Mouse (Mus musculus): Measurements from ENCODE around the gene Sult2b1.

Sult2b1 gene

GRCm38 (mm10) chr7:45725151-45725550 is 59.3 kb downstream of the Sult2b1 start:
- no peak for DNase-seq (ENCODE audit: low read depth, low spot score)

- no peak for DNase-seq (ENCODE audit: low read depth, low spot score)
These were observed 60.7 kb downstream of the Sult2b1 start for GRCm38 (mm10) chr7:45723781-45724180.

- DNase-seq (ENCODE audit: low read depth, low spot score) = no peak
These were observed 61.2 kb downstream of the Sult2b1 start for GRCm38 (mm10) chr7:45723301-45723700.

- no peak for DNase-seq (ENCODE audit: low read depth, low spot score)
These were observed 62.1 kb downstream of the Sult2b1 start for GRCm38 (mm10) chr7:45722348-45722713.

GRCm38 (mm10) chr7:45721642-45722347 is 62.7 kb downstream of the Sult2b1 start:
- no peak for DNase-seq (ENCODE audit: low read depth, low spot score)

- DNase-seq (ENCODE audit: low read depth, low spot score) = no peak
These were observed 63.3 kb downstream of the Sult2b1 start for GRCm38 (mm10) chr7:45721234-45721571.

GRCm38 (mm10) chr7:45720413-45721233 is 63.8 kb downstream of the Sult2b1 start, which contains the start of gene Fam83e:
Fam83e (plus strand) TSS chr7:45721212.
- peak; percentile 38 for DNase-seq (ENCODE audit: low read depth, low spot score)

- no peak for DNase-seq (ENCODE audit: low read depth, low spot score)
These were observed 64.6 kb downstream of the Sult2b1 start for GRCm38 (mm10) chr7:45719738-45720412.

GRCm38 (mm10) chr7:45719180-45719579 is 65.3 kb downstream of the Sult2b1 start:
- DNase-seq (ENCODE audit: low read depth, low spot score) = no peak

GRCm38 (mm10) chr7:45718331-45718730 is 66.1 kb downstream of the Sult2b1 start:
- DNase-seq (ENCODE audit: low read depth, low spot score) = no peak

- DNase-seq (ENCODE audit: low read depth, low spot score) = peak; percentile 99
These were observed 66.6 kb downstream of the Sult2b1 start, which contains the start of gene Sphk2 for GRCm38 (mm10) chr7:45717918-45718297. Sphk2 (minus strand) TSS chr7:45718002.

GRCm38 (mm10) chr7:45716952-45717917 is 67.2 kb downstream of the Sult2b1 start:
- DNase-seq (ENCODE audit: low read depth, low spot score) = no peak

GRCm38 (mm10) chr7:45716460-45716857 is 68.0 kb downstream of the Sult2b1 start:
- no peak for DNase-seq (ENCODE audit: low read depth, low spot score)

- no peak for DNase-seq (ENCODE audit: low read depth, low spot score)
These were observed 68.6 kb downstream of the Sult2b1 start for GRCm38 (mm10) chr7:45715741-45716459.

- DNase-seq (ENCODE audit: low read depth, low spot score) = peak; percentile 98
These were observed 69.3 kb downstream of the Sult2b1 start, which contains the start of gene Rpl18 for GRCm38 (mm10) chr7:45715090-45715708. Rpl18 (plus strand) TSS chr7:45715457.

GRCm38 (mm10) chr7:45714630-45715089 is 69.8 kb downstream of the Sult2b1 start:
- DNase-seq (ENCODE audit: low read depth, low spot score) = no peak

- no peak for DNase-seq (ENCODE audit: low read depth, low spot score)
These were observed 70.5 kb downstream of the Sult2b1 start for GRCm38 (mm10) chr7:45713881-45714520.

GRCm38 (mm10) chr7:45713396-45713795 is 71.1 kb downstream of the Sult2b1 start:
- no peak for DNase-seq (ENCODE audit: low read depth, low spot score)

GRCm38 (mm10) chr7:45712022-45712757 is 72.3 kb downstream of the Sult2b1 start:
- DNase-seq (ENCODE audit: low read depth, low spot score) = no peak

Measured in CD4-positive, CD25-positive, alpha-beta regulatory T cell, adult 2 months (primary cell).